Mouse (Mus musculus) thymus, postnatal 25 days (tissue): ENCODE results near the gene Ints14.
"Not testable (repeated sequence)": the region's sequence is repeated elsewhere in the genome, so short reads cannot be mapped to it uniquely, and the experiment has no call there.

Source experiments
- DNase-seq: peaks from one replicate; pipeline ENCODE4 v3.0.0; 2022

Ints14 gene

DNA sequence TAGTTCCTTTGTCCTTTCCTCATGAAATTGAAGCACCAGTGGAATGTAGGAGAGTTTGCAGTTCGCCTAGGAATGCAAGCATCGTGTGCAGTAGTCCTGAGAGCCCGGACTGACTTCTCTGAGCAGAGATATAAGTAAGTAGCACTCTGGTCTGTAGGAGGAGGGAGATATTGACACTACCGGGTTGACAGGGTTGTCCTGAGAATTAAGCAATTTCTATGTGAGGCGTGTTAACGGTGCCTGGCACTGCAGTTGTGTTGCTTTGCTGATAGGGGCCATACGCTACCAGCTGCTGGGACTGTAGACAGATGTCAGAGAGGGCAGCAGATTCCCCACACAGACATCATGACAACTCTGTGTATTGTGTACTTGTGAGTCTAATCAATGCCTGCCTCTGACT, 7.5 kb upstream of the Ints14 start:
- DNase-seq, result no peak

DNA sequence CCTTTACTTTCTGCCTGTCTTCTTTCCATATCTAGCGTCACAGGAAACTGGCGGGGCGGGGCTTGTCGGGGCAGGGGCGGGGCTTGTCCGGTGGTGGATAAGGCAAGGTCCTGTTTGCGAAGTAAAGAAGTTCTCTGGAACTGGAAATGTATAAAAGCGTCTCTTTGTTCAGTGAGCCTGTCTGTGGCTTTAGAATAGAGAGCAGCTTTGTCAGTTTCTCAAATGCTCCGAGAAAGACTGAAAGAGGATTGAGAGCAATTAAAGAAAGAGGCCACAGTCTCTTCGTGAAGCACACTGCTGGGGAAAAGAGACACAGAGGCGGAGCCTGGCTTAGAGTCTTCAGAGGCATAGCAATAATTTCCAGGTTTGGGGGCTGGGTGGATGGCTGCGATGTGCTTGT, 4.4 kb upstream of the Ints14 start:
- peak; percentile 52 for DNase-seq

DNA sequence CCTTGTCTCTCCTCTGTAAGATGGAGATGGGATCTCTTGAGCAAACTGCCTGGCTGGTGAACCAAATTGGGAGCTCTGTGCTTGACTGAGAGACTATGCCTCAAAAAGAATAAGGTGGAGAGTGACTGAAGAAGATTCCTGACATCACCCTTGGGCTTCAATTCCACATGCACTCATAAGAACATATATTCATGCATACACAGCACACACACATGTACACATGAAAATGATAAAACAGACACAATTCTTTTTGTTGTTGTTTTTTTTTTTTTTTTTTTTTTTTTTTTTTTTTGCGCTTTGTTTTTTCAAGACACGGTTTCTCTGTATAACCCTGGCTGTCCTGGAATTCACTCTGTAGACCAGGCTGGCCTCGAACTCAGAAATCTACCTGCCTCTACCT, 3.4 kb upstream of the Ints14 start:
- no peak for DNase-seq

GRCm38 (mm10) chr9:64960978-64961320, 244 bp downstream of the Ints14 start:
- no peak for DNase-seq

DNA sequence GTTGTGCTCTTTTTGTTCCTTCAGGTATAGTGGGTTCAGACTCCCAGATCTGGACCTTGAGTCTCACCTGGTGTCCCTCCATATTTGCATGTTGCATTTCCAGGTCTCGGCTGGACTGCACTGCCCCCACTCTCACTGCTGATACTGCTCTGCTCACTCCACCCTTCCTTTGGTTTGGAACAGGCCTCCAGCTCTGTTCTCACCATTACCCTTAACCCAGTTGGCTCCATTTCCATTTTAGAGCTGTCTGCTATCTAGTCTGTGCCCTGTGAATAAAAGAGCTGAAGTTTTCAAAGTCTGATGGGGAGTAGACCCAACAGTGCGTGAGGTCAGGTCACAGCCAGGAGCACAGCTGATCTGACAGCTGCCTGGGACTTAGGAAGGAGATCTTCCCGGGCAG, 19.8 kb downstream of the Ints14 start:
- DNase-seq, result no peak

DNA sequence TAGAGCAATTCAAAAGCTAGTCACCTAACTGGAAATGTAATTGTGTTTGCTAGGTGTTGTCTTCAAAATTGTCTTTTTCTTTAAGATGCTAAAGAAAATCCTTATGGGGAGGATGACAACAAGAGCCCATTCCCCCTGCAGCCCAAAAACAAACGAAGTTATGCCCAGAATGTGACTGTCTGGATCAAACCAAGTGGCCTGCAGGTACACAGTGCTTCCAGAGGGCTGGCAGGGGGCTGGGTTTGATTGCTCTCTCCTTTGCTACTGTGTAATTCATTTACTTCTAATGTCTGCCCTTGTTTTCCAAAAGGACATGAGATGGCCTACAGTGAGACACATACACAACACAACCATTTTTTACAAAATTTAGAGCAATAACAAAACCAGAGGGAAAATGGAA, 21.2 kb downstream of the Ints14 start:
- no peak for DNase-seq

GRCm38 (mm10) chr9:64985037-64985794, 24.5 kb downstream of the Ints14 start:
- DNase-seq, result no peak

DNA sequence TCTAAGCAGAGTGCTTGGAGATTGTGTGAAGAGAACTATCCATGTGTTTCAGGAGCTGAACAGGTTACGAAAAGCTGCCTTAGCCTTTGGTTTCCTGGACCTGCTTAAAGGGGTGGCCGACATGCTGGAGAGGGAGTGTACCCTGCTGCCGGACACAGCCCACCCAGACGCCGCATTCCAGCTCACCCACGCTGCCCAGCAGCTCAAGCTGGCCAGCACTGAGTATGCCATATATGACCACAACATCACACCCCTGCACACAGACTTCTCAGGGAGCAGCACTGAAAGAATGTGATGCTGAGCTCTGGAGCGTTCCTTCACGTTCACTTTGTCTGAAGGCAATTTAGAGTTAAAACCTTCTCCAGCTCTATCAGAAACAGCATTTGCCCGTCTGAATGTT, 25.1 kb downstream of the Ints14 start:
- no peak for DNase-seq

DNA sequence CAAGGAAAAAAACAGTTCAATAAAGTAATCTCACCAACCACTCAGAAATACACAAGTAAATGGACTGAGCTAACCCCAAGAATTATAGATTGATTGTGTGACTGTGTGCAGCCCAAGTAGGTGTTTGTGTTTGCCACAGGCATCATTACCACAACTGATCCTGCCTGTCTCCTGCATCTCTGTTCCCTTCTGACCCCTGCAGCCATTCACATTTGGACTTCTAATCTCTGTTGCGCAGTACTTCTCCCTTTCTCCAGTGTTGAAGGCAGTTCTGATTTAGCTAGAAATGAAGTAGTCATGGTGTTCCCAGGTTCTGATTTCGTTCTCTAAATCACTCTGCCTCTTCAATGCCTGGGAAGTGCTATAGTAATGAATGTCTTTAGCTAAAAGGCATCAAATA, 26.9 kb downstream of the Ints14 start:
- DNase-seq, result no peak

DNA sequence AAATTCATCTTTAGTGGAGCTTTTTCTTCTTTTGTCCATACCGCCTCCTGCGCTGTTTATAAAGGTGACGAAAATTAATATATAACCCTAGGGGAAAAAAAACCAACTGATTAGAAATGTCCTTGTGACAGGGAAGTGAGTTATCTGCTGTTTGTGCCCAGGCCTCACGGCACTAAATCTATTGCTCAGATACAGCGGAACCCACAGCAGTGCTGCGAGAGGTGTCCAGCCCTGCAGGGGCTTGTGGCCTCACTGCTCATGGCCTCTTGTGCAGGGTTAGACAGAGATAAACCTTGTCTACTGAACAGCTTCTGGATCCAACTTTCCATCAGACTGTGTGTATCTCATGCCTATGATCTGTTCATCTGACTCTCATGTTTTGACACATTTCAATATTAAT, 27.7 kb downstream of the Ints14 start:
- no peak for DNase-seq

- DNase-seq, result no peak
These were observed 29.6 kb downstream of the Ints14 start for GRCm38 (mm10) chr9:64990291-64990690.

GRCm38 (mm10) chr9:64995464-64995863, 34.8 kb downstream of the Ints14 start:
- not testable (repeated sequence) for DNase-seq

- no peak for DNase-seq
These were observed 40.8 kb downstream of the Ints14 start for GRCm38 (mm10) chr9:65001481-65001880.

DNA sequence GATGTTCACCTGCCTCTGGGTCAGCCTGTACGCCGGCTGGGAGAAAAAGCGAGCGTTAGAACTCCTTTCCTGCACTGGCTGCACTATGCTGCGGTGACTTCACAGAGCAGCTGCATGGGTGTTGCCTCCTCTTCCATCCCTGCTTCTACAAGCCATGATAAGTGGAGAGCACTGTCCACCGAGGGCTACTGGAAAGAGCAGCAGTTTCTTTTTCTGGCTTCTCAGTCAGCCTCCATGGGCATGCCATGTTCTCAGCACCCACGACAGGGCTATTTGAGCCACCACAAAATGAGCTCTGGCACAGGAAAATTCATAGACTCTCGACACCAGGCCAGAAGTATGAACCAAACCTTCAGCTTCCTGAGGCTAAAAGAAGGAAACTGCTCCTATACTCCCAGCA, 45.0 kb downstream of the Ints14 start:
- no peak for DNase-seq

DNA sequence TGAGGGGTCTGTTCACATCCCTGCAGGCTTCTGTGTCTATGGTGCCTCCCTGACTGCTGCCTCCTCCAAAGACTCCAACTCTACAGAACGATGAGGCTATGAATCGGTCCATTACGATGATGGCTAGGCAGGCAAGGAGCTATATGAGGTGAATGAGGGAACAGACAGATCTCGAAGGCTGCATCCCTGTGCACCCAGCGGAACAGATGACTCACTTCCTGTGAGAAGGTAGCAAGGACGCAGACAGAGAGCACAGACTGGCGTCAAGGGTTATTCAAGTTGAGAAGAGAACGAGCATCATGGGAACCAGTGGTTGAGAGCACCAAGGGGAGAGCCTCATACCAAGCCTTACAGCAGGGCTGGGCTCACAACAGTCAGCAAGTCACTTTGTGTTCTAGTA, 49.9 kb downstream of the Ints14 start:
- DNase-seq, result peak; percentile 31

GRCm38 (mm10) chr9:65011304-65011703, 50.6 kb downstream of the Ints14 start:
- DNase-seq, result peak; percentile 22

GRCm38 (mm10) chr9:65015461-65016222, 54.9 kb downstream of the Ints14 start:
- DNase-seq, result no peak

DNA sequence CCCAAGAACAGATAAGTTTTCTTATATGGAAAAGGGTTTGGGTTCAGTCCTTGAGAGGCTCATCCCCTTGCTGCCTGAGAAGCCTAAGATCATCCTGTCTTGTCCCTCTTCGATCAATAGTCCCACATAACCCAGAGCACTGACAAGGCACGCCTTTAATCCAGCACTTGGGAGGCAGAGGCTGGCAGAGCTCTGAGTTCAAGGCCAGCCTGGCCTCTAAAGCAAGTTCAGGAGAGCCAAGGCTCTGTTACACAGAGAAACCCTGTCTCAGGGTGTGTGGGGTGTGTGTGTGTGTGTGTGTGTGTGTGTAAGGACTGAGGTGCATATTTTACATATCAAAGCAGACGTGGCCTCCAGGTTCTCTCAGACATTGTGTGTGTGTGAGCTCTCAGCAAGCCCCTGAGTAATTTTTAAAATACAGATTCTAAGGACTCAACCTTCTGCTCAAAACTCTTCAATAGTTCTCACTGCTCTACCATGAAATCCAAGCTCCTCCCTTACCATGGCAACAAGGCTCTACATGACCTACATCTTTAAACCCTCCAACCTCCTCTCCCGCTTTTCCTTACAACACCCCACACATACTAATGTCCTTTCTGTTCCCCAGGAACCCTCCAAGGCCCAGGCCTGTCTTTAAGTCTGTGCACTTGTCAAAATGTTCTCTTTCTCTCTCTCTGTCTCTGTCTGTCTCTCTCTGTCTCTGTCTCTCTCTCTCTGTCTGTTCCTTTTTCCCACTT, 55.7 kb downstream of the Ints14 start:
- no peak for DNase-seq

DNA sequence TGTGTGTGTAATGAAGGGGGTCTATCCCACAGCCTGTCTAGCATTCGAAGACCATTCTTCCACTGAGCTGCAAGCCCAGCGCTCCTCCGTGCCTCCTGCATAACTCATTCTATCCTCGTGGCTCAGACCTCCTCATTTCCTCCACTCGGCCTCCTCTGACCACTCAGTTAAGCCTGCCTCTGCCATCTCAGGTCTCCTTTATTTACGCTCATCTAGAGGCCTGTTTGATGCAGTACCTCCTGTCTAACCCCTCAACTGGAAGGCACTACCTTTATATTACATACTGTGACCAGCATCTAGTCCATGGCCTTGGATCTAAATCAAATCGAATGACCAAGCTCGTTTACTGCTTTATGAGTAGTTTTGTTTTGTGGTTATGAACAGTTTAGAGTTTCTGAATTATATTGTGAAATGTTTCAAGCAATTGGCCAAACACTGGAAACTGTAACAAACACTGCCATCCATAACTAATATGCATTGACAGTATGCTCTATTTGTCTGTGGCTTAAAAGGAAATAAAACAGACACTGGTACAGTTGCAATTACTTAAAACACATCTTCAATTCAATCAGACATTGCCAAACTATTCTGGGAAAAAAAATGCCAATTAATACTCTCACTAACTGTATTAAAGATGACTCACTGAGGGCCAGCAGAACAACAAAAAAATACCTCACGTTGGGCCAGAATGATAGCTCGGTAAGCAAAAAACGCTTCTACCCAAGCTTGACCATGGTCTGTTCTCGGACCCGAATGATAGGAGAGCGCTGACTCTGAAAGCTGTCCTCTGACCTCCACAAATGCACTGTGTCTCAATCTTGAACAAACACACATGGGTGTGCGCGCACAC, 56.5 kb downstream of the Ints14 start:
- no peak for DNase-seq

DNA sequence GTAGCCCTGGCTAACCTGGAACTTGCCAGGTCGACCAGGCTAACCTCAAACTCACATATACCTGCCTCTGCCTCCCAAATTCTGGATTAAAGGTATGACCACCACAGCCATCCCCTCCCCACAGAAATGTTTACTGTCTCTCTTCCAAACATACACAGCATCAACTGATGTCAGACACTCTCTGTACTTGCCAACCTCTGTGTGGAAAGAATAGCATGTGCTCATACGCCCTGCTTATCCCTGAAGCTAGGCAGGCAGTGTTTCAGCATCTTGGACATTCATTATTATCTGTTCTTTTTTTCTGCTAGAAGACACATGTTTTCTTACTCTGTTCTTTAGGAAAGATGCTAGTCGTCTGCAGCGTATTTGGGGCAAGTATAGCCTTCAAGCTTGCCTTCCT, 57.2 kb downstream of the Ints14 start:
- no peak for DNase-seq

DNA sequence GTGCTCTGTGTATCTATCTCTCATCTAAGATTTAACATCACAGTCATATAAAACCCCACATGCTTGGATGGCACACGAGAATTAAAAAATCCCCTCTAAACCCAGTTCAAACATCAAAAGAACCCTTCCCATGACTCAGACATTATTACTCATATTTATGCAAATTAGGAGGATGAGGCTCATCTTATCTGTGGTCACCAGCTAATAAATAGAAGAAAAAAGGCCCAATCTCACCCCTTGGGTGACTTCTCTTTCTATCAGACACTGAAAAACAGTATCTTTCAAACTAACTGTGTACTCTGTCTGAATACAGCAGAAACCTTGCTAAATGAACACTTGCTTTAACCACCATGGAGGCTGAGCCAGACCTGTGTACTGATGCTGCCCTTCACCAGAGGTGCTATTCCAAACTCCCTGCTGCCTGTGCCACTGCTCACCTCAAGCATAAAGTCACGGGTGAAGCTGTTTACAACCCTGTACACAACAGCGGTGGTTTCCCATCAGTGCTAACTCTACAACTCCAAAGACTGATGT, 58.0 kb downstream of the Ints14 start:
- DNase-seq, result no peak

DNA sequence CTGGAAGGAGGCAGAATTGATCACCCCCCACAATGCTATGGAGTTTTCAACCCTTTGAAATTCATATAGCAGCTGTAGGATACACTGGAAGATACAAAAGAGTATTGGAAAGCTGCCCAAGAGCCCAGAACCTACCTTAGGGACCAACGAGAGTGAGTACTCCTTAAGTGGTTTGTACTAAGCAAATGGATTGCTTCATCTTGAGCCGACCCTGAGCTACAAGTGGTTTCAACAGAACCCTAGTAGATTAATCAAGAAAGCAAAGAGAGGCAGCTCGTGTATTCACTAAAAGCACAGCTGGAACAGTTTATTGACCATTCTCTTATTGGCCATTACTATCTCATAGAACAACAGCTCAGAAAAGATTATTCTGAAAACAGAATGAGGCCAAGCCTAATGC, 58.4 kb downstream of the Ints14 start:
- no peak for DNase-seq

DNA sequence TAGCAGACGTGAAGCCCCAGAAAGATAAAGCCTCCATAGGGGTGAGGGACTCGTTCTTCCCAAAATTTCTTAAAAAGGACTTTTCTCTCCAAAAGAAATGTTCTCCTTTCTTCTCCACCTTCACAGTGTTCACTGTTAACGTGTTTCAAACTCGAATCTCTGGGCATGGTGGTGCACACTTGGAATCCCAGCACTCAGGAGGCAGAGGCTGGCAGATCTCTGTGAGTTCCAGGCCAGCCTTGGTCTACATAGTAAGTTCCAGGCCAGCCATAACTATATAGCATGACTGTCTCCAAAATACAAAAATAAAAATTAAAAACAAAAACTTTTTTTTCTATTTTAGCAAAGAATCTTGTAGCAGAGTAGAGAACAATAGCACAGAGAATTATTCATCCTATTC, 59.4 kb downstream of the Ints14 start:
- DNase-seq, result no peak
